Mouse (Mus musculus): ENCODE measurements around the gene Blzf1. TPM values are rescaled to one million over a fixed set of nuclear protein-coding genes. Genes with fewer than 3 reads are reported as not detected.

Gene Blzf1
- total RNA-seq, 2 experiments from 2014 or later: 25.1 to 25.4 TPM

- no peak for DNase-seq
These were observed 15.2 kb downstream of the Blzf1 start for GRCm38 (mm10) chr1:164292040-164292439.

GRCm38 (mm10) chr1:164287406-164287805 lies 19.9 kb downstream of the Blzf1 start:
- DNase-seq: no peak

- DNase-seq: no peak
These were observed 23.3 kb downstream of the Blzf1 start for GRCm38 (mm10) chr1:164284007-164284406.

DNA sequence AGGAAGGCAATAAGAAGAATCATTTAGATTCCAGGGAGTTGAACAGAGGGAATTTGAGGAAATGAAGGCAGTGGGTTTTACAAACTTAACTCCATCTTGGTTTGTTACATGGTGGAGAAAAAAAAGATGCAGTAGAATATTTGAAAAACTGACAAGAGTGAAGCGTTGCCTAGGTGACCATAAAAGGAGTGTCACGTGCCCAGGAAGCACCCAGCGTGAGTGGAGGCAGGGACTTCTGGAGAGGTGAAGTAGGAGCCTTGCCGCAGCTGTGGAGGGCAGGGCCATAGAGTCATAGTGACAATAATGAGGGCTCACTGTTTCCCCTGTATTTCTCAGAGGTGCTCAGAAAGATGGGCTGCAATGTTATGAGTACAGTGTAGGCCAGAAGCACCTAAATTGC lies 28.0 kb downstream of the Blzf1 start:
- no peak for DNase-seq

DNA sequence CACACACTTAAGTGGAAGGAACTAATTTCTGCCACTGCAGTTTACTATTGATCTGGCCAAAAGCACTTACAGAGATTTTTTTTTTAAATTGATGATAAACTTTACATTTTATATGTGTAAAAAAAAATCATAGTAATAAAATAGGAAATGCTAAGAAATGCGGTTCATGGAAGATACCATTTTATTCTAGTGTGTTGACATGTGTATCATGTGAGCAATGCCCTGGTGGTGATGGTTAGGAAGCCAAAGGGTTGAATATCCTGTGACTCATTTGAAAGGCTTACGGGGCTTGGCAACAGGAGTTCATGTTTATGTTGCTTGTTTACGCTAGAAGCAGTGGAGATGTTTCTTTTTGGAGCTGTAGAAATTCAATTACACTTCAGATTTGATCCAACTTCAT lies 30.7 kb downstream of the Blzf1 start:
- no peak for DNase-seq

GRCm38 (mm10) chr1:164275455-164275954 lies 31.8 kb downstream of the Blzf1 start, which contains the start of gene Ccdc181:
TSS of gene Ccdc181 (plus strand) at chr1:164275585.
- peak; percentile 91 for DNase-seq

DNA sequence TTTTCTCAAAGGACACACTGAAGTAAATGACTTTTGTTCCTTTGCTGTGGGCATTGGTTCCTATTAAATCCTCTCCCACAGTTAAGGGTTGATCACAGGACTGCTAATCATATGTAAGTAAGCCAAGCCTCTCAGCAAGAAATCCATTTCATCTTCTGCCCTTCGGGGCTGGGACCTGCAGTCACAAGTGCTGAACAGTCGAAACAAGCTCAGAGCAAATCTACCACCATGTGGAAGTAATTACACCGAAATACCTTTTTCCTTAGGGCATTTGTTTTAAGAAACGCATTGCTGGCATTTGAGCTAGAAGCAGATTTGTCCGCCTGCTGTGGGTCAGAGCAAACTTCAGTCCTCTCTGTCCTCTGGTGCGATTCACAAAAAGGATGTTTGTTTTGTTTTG lies 33.6 kb downstream of the Blzf1 start:
- DNase-seq: no peak

- DNase-seq: no peak
These were observed 36.3 kb downstream of the Blzf1 start for GRCm38 (mm10) chr1:164270941-164271340.

- peak; percentile 19 for DNase-seq
These were observed 45.7 kb downstream of the Blzf1 start for GRCm38 (mm10) chr1:164261553-164261952.

GRCm38 (mm10) chr1:164260171-164261028 lies 46.9 kb downstream of the Blzf1 start:
- no peak for DNase-seq

DNA sequence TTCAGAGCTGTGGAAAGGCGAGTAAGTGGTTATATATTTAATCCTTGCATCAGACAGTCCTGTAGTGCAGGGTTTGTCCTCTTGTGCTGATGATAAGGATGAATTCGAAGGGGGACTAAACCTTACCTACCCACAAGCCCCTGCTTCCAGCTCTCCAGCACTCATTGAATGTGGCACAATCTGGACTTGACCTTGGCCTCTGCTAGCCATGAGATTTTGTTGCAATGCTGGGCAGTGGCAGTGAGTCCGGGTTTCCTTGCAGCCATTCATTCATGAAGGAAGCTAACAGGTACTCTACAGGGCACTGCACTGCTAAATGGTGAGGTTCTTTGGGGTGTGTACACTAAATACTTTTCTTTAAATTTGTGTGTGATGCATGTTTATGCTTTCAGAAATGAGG lies 52.5 kb downstream of the Blzf1 start:
- DNase-seq: no peak

DNA sequence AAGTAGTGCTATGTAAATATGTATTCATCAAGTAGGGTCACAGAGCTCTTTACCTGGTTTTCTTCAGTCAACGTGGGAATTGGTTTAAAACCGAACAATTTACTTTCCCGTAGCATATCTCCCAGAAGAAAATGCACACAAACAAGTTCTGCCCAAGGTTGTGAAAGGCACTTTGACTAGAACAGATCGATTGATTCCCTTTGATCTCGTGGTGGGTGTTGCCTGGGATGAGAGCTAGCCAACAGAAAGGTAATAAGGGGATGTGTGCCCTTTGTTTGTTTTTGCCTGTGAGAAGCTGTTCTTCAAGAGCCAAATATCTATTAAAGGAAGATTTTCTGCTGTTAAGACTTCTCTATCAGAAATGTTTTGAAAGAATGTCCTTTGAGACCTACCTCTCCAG lies 54.7 kb downstream of the Blzf1 start:
- no peak for DNase-seq

- DNase-seq: no peak
These were observed 55.9 kb downstream of the Blzf1 start for GRCm38 (mm10) chr1:164251438-164251837.

GRCm38 (mm10) chr1:164250391-164251150 lies 56.7 kb downstream of the Blzf1 start:
- no peak for DNase-seq

GRCm38 (mm10) chr1:164249332-164249711 lies 58.0 kb downstream of the Blzf1 start:
- no peak for DNase-seq

DNA sequence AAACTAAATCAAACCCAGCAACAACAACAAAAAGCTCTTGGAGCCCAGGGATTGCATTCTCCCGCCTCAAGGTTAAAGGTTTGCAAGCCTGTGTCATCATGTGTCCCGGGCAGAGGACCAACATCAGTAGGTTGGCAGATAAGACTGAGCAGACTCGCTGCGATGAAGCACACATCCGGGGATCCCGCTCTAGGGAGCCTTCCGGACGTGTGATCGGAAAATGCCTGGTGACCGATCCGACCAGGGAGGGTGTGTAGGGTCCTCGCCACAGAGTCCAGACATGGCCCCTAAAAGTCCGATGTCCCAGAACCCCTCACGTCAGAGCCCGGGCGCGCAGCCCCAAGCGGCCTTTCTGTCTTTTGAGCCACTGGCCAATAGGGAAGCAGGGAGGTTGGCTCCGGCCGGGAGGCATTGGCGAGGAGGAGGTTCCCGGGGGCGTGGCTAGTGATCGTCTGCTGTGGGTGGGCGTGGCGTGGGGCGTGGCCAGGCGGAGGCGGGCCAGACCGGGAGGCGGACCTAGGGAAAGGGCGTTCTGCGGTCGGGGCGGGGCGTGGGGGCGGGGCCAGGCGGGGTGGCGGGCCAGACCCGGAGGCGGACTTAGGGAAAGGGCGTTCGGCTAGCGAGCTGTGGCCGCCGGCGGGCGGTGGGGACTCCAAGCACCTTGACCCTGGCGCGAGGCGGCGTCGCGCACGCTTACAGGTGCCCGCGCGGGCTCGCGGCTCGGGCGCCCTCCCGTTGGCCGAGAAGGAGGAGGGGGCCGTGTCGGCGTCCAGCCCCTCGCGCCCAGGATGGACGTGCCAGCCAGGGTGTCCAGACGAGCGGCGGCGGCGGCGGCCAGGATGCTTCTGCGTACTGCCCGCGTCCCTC lies 58.6 kb downstream of the Blzf1 start, which contains the start of gene Slc19a2:
Gene Slc19a2, plus strand, starts transcription at position 582 of the 867 bp plus-strand sequence.
- DNase-seq: peak; percentile 99

DNA sequence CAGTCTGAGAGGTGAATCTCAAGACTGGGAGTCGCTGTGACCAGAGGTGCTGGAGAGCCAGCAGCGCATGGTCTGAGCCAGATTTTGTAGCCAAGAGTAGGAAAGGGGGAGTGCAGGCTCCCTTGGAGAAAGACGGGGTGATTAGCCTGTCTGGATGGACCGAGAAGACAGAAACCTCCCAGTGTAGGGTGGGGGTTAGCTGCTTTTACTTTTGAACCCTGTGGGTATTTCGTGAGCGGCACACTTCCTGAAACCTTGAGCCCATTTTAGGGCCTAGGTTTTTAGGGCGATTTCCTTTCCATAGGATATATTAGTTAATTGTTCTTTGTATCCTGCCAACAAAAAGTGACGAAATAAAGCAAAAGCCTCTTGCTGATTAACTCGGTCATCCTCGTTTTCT lies 59.3 kb downstream of the Blzf1 start:
- peak; percentile 12 for DNase-seq

DNA sequence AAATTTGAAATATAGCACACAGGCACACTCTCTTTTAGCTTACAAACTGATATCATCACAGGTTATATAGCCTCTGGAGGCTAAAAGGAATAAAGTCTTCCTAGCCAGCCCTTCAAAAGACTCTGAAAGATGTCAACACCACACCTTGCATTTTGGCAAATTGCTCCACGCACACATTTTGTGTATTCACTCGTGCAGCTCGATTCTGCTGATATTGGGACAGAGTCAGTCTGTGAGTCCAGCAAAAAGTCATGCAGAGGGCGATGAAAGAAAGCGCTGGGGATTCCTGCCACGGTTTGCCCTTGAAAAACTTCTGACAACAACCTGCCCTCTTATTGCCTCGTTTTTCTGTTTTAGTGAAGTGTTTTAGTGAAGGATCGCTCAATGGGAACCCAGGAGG lies 59.8 kb downstream of the Blzf1 start:
- no peak for DNase-seq

DNA sequence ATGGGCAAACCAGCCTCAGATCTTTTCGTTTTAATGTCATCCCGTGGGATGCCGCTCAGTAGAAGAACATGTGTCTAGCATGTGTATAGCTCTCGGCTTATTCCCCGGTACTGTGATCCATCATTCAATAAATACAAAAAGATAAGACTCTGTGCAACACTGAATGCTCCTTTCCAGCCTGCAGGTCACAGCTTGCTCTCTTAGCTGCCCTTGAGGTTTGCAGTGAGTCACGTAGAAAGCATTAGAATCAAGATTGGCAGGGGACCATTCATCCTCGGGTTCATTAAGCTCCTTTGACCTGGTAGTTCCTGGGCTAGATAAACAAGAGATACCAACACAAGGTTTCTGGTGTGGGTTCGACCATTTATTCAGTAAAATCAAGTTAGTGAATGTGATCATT lies 64.5 kb downstream of the Blzf1 start:
- no peak for DNase-seq

DNA sequence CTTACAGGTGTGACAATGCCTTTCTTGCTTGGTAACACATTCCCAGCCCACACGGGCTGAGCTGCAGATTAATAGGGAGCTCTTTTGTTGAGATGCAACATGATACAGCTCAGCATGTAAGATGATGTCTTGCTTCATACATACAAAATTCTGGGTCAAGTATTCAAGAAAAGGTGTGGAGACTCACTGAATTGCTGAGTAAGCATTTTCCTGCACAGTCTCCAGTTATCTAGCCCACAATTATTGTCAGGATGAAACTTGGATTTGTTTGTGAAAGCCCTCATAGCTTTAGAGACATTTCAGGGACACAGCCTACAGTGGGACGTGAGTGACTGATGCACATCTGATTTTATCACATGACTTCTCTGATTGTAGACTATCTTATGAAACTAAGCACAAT lies 65.8 kb downstream of the Blzf1 start:
- DNase-seq: no peak

Measured in heart, postnatal 4 days (tissue).